Mouse (Mus musculus) embryo, embryonic 11.5 days (tissue): ENCODE measurements around the gene Bhlhe23.

Experiments
- DNase-seq: peaks from one replicate; pipeline ENCODE4 v3.0.0-alpha.2; 2012; ENCODE audit warnings: low read depth, low spot score

Gene Bhlhe23

DNA sequence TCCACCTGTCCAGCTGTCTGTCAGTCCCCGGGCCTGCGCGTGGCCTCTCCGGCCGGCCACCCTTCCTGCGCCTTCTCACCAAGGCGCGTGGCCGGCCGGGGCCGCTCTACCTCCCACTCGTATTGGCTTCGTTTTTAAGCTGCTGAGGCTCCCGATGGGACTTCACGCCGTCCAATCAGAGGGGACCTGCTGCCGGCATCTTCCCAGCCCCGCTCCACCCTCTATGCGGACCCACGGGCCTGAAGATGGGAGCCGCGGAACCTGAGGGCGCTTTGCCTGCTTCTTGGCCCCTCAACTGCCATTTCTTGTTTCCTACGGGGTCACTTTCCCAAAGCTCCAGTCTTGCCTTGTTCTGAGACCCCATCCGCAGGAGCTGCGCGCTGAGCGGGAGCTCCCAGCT lies at the start of gene Bhlhe23:
TSS of gene Bhlhe23 (minus strand) at position 108 of the 400 bp plus-strand sequence.
- no peak for DNase-seq

DNA sequence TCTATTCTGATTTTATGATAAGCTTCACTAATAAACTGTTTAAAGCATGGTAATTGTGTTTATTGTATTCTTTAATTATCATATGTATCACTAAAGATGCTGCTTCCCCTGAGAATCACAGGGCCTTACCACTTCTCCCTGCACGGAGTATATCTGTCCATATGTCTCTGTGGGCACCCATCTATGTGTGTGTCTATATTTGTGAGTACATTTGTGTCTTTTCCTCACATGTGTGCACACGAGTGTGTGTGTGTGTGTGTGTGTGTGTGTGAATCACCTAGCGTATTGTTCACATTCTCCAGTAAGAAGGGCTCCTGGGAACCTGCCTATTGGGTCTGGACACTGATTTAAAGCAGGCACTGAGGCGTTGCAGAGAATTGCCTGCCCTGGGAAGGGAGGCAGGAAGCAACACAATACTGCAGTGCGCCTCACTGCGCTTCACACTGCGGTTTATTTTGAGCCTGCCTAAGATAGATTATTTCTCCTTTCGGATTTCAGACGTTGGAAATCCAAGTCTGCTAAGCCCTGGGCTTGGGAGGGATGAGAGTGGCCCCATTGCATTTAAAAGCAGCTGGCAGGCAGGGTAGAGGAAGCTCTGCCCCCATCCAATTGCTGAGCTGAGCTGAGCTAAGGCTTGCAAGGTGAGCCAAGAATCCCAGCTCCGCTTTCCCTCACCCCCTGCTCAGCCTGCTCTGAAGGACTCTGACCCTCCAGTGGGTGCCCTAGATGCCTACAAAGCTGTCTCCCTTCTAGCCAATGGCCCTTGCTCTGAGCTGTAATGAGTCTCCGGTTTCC lies 48.6 kb upstream of the Bhlhe23 start:
- no peak for DNase-seq

DNA sequence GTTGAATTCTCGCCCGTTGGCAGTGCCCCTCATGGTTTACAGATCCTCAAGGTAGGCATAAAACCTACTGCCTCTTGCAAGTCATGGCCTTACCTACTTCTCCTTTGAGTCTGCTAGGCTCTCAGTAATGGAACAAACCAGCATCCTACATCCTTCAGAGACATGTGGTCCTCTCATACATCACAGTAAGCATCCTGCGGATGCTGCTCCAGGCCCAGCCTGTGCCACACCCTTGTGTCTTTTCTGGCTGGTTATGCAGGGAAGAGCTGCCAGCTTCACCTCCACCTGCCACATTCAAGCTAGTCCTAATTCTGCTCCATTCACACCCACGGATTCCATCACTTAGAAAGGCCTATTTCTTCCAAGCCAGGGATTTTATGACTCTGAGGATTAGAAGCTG lies 48.0 kb upstream of the Bhlhe23 start:
- DNase-seq: no peak

DNA sequence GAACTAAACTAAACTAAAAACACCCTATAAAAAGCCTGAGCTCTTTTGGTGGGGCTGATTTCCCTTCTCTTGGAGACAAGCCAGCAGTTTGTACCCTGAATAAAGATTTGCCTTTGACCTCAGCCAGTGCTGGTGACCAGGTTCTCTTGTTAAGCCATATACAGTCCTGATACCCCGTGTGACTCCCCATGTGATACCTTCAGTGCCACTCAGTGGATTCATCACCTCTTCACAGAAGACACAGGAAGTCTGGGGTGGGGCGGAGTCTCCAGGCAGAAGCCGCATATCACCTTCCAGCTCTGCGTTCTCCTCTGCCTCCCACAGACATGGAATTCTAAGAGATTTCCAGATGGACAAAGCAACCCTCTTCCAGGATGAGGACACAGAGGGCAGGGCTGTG lies 47.4 kb upstream of the Bhlhe23 start:
- no peak for DNase-seq

DNA sequence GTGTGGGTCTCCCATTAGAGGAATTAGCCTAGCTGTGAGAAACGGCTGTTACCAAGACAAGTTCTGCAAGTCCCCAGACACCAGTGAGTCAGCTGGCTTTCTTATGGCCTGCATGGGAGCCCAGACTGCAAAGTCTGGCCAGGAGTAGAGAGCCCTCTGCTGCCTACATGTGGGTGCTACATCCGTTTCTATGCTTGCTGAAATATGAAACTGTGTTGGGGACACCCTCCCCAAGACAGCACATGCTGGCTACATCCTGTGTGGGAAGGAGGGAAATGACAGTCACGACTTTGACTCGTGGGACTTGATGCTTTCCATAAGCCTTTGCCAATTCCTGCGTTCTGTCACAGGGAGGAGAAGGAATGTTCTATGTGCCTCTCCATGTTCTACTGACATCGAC lies 45.8 kb upstream of the Bhlhe23 start:
- no peak for DNase-seq

DNA sequence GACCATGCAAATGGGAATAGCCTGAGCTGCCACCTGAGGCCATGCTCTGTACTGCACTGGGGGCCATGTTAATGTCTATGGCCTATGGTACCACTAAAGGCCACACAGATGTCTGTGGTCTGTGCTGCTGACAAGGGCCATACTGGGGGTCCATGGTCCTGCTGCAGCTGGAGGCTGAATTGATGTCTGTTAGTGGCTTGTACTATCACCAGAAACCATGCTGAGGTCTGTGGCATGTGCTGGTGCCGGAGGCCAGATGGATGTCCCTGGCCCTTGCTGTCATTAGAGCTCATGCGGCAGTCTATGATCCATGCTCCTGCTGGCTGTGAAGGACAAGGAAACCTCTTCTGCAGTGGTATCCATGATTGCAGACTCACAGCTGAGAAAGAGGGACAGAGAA lies 42.8 kb upstream of the Bhlhe23 start:
- no peak for DNase-seq

DNA sequence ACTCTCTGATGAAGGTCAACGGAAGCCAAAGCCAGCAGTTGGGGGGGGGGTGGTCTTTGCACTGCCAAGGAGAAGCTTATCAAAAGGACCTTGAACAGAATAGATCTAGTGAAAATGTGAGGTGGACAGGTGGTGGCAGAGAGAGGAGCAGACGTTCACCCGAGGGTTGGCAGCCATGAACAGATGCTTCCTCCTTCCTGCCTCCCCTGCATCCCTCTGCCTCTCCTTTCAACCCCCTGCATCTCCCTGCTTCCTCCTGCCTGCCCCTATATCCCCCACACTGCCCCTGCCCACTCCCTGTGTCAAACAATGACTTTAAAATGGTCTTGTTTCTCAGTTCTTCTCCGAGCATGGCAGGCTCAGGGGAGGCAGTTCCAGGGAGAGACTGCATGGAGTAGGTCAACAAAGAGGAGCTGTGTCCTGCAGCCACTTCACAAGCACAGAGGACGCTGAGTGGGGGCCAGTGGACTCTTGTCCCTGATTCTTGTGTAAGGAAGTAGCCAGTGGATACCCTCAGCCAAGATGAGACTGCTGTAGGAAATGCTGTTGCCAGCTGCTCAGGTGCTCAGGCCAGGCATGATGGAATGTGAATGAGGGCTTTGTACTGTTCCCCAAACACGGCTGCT lies 39.9 kb upstream of the Bhlhe23 start:
- DNase-seq: no peak

DNA sequence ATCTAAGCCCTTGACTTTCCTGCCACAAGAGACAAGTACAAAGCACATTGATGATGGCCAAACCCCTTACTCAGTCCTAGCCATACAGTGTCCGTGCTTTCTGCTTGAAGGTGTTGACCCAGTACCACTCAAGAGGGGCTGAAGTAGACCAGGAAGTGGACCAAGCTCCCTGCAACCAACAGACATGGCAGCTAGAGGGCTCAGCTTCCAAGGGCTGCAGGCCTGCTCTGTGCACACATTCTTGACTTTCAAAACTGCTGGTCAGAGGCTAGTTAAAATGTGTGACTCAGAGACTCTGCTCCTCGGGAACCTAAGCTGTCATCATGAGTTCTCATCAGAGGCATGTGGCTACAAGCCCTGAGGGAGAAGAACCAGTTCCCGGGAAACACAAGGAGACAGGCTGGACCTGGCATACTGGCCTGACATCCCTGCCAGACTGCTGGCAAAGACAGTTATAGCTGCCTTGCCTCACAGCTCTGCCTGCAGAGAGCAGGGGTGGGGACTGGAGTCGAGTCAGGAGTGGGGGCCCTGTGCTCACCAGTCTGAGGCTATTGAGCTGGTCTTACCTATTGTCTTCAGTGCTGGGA lies 37.4 kb upstream of the Bhlhe23 start:
- DNase-seq: no peak

DNA sequence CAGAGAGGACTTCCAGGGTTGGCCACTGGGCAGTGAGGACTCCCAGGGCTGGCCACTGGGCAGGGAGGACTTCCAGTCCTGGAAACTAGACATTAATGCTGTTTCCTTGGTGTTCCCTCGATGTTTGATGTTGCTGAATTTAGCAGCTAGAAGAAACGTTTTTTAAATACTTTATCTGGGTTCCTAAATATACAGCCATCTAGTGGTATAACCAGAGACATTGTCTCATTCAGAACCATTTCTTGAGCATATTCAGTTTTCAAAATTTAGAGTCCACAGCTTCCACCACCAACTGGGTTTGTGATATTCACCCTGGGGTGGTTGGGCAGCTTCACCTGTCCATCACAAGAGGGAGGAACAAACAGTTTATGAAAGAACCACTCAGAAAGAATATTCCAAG lies 34.3 kb upstream of the Bhlhe23 start:
- no peak for DNase-seq

DNA sequence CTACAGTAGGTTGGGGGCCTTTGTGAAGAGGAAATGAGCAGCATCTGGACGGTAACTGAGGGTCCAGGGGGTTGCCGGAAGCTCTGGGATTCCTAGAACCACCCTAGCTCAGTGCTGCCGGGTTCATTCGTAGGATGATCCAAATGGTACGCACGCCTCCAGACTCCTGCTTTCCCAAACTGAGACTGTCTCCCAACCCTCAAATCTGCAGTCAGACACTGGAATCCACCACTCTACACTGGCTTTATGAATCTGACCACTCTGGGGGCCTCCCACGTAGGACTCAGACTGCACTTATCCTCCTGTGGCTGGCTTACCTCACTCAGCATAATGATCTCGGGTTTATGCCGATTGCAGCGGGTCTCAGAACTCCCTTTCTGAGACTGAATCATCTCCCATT lies 32.8 kb upstream of the Bhlhe23 start:
- no peak for DNase-seq

DNA sequence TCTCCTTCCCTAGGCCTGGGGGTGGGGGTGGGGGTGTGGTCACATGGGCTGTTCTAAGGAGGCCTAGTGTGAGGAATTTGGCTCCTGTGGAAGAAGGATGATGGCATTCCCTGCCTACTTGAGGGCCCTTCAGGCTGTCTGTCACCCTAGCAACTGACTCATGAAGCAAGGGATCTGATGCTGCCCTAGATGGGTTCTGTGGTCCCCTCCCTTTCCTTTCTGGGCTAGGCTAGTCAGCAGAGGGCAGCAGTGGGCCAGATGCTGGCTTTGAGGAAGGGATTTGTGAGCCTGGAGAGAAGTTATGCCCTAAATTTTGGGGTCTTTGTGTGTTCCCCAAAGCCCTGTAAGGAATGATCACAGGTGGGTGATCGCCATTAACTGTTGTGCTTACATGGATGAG lies 29.3 kb upstream of the Bhlhe23 start:
- DNase-seq: no peak

DNA sequence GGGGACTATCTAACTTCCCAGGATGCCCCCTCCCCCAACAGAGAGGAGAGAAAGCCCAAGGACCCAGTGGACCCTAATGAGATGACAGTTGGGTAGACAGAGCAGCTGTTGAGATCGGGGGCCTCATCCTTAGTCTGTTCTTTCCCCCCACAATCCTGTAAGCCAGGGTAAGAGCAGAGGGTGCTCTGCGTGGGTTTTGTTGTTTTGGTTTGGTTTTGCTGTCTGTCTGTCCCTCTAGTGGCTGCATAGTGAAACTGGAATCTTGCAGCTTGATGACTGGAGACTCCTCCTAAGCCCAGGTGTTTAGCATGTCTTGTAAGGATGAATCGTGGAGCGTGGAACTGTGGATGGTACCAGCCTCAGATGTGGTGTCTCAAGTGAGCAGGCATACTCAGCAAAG lies 19.3 kb upstream of the Bhlhe23 start:
- no peak for DNase-seq

DNA sequence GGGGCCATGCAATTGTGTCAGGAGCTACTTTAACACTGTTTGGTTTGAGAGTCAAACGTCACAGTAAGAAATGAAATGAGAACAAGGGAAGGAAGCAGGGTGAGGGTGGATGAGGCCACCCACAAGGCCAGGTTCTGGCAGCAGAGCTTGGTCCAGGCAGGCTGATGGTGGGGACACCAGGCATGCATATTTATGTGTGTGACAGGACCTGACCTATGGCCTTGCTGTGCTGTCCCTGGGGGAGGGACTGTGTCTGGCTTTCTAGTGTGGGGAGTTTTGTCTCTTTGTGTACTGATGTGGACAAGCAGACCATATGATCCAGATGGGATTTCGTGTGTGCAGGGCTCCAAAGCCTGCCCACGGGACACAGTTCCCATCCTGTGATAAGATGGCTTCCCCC lies 18.9 kb upstream of the Bhlhe23 start:
- no peak for DNase-seq

DNA sequence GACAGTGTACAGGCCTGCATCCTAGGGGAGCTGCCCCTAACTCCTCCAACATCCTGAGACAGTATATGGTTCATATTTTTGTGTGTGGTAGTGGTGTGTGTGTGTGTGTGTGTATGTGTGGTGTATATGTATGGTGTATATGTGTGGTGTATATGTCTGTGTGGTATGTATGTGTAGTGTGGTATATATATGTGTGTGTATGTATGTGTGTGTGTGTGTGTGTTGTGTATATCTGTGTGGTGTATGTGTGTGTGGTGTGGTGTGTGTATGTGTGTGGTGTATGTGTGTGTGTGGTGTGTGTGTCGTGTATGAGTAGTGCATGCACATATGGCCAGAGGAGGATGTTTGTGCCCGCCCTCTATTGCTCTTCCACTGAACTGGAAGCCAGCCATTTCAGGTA lies 17.7 kb upstream of the Bhlhe23 start:
- DNase-seq: no peak

DNA sequence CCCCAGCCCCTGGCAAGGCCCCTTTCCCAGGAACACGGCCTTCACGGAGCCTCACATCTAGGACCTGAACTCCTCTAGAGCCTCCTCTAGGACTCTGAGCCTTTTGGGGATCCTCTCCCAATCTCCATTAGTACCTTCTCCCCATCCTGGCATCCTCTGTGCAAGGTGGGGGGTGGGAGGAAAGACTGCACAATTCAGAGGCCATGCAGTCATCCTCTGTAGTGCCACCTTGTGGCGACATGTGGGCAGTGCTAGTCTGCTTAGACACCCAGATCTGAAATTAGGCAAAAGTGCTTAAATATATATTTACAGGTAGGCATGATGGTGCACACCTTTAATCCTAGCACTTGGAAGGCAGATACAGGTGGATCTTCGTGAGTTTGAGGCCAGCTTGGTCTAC lies 15.0 kb upstream of the Bhlhe23 start:
- DNase-seq: peak; percentile 29

DNA sequence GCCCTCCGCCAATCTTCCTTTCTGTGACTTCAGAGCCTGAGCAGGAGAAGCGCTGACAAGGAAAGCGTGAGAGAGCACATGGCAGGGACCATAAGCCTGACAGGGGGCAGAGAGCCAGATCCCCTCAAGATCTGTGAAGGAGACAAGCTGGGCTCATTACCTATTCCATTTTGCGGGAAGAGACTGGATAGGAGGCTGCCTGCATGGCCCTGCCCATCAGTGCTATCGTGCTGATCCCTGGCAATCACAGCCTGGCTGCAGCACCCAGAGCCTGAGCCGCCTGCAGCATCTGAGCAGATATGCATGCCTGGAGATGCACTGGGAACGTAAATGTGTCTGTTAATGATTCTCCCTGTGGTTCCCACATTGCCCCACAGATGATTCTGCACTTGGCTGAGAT lies 12.1 kb upstream of the Bhlhe23 start:
- DNase-seq: no peak

DNA sequence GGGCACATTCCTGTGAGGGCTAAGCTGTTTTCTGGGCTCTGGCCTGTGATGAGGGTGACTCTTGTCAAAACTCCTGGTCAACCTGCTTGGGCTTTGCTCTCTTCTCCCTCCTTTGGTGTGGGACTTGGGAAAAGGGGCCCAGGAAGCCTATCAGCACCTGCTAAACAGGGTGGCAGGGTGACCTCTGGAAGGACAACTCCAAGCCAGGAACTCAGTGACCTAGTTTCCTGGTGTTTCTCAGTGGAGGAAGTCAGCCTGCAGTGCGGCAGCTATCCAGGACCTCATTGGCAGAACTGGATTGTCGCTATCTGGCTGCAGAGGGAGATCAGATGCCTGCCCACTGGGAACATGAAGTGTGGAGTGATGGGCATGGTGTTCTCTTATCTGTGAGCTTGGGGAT lies 11.7 kb upstream of the Bhlhe23 start:
- DNase-seq: no peak

DNA sequence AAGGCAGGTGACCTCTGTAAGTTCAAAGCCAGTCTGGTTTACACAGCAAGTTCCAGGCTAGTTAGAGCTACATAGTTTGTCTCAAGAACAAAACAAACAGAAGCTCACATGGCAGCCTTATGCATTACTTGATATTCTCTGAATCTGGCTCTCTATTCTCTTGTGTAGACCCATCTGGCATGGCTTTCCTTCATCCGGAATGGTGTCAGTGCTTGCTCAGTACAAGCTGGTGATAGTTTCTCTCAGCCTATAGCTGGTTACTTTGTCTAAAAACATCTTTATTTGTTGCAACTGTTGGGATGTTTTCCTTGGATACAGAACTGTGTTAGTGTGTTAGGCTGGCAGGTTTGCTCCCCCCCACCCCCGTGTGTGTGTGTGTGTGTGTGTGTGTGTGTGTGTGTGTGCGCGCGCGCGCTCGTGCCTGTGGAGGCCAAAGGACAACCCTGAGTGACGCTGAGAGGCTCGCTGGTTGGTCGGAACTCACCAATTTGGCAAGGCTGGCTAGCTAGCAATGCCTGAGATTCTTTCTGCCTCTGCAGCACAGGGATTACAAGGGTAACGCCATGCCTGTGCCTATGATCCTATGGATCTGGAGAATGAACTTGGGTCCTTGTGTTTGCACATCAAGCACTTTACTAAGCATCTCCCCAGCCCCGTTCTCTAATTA lies 11.0 kb upstream of the Bhlhe23 start:
- DNase-seq: no peak

DNA sequence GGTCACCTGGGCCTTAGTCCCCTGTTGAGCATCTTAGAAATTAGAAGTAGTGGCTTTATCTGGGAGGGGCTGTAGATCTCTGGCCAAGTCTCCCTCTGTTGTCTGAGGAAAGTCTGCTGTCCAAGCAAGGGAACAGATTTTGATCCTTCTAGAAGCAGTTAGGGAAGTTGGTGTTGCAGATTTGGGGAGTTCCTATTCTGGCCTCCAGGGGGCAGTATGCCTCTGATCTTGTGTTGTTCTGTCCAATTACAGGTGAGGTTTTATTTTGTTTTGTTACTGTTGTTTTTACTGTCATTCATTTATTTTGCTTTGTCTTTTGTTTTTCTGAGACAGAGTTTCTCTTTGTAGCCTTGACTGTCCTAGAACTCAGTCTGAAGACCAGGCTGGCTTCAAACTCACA lies 10.0 kb upstream of the Bhlhe23 start:
- DNase-seq: no peak

DNA sequence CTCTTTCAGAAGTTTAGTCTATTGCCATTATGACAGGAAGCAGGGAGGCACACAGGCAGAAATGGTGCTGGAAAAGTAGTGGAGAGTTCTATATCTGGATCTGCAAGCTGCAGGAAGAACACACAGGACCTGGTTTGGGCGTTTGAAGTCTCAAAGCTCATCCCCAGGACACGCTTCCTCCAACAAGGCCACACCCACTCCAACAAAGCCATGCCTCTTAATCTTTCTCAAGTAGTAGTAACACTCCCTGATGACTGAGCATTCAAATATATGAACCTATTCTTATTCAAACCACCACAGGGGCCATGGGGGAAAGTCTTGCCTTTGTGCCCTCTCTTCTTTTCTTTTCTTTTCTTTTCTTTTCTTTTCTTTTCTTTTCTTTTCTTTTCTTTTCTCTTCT lies 3.6 kb upstream of the Bhlhe23 start:
- DNase-seq: no peak

DNA sequence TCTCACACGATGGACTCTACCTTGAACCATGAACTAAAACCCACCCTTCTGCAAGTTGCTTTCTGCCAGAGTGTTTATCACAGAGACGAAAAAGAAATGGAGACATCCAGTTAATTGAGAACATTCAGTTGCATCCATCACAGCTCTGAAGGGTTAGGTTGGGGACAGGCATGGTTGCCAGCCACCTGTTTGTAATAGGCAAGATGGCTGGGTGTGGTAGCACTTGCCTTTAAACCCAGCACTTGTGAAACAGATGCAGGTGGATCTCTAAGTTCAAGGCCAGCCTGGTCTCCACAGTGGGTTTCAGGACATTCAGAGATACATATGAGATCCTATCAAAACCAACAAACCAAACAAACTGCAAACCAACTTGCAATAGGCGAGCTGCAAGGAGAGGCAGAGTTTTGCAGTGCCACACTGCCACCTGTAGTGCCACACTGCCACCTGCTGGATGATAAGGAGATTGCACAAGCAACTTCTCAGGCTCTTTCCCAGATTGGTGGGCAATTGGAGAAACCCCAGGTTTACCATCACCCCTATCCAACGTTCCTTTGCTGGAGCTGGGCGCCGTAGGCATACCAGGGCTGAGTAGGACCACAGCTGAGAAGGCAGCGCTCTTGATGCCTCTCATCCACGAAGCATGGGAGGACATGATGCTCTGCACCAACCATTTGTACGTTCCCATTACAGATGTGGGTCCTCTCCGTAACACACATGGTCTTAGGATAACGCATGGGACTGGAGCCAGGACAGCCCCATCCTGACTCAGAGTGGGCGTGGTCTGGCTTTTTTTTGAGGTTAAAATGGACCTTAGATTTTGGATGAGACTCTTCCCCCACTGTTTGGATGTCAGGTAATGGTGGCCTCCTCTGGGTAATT lies 2.8 kb upstream of the Bhlhe23 start:
- peak; percentile 30 for DNase-seq

DNA sequence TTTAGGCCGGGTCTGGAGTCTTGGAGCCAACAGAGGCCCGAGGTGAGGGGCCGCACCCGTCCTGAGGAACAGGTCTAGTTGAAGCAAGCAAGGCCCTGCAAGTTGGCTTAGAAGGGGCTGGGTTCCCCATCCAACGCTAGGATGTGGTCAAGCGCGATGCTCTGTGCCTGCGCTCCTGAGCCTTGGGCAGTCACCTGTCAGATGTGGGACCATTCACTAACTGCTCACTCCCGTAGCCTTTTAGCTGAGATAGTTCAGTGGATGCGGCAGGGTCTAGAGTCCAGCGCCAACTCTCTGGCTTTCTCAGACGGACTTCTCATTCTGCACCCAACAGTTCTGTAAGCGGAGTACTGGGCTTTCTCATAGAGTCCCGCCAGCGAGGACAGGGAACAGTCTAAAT lies 1.1 kb downstream of the Bhlhe23 start:
- DNase-seq: no peak
